Mouse (Mus musculus): ENCODE data around the gene Exoc6b.

GRCm38 (mm10) chr6:84698288-84698673 lies 371.0 kb downstream of the Exoc6b start:
- TF ChIP-seq POLR2A (IDR thresholded peaks at IDR 0.05; ENCODE audit: borderline replicate concordance, insufficient read depth, low read length) (no peak), CTCF (IDR thresholded peaks at IDR 0.05; ENCODE audit: borderline replicate concordance, insufficient read depth, low read depth, low read length) (no peak)
